Mouse (Mus musculus) Patski (cell line): Measurements from ENCODE around the gene Setd6. TPM values are rescaled to one million over a fixed set of nuclear protein-coding genes. Genes with fewer than 3 reads are reported as not detected.

Experiments
- ATAC-seq: fragments of 100-300 bp; one replicate; pipeline ENCODE4 v1.8.0; 2021
- CTCF ChIA-PET: fragments of 350-600 bp; sonication (Branson Sonifier 250); formaldehyde crosslinking; loops from one replicate; lab custom pipeline; 2022; ENCODE audit warnings: inconsistent platforms; lab: Charles Lee
- POLR2A ChIA-PET: fragments of 350-600 bp; sonication (Branson Sonifier 250); formaldehyde crosslinking; loops from one replicate; lab custom pipeline; 2022; ENCODE audit warnings: antibody characterized with exemption, inconsistent platforms; lab: Charles Lee
- DNase-seq: peaks from one replicate; pipeline ENCODE4 v3.0.0-alpha.2; 2011; ENCODE audit warnings: low read depth, low spot score
- H3K27me3 ChIP-seq: fragments of 371-371 bp; one replicate; pipeline ENCODE4 v1.5.1; 2021
- CTCF ChIP-seq: fragments of 100-300 bp; IDR thresholded peaks from one replicate; pipeline ENCODE4 v1.5.1; 2021
- in situ Hi-C: fragments of 300-500 bp; cut with MboI; formaldehyde crosslinking; loops from 3 replicates; pipeline ENCODE4 v1.11.1; 2018; ENCODE audit warnings: low pct_unique_long_range_greater_than_20kb, mixed read lengths
- polyA plus RNA-seq: library from polyadenylated mRNA; unstranded; gene quantifications from one replicate; pipeline ENCODE4 v1.2.3, GENCODE M21; 2021

Gene Setd6
- polyA plus RNA-seq, 1 experiment from 2014 or later = 36.3 TPM

DNA sequence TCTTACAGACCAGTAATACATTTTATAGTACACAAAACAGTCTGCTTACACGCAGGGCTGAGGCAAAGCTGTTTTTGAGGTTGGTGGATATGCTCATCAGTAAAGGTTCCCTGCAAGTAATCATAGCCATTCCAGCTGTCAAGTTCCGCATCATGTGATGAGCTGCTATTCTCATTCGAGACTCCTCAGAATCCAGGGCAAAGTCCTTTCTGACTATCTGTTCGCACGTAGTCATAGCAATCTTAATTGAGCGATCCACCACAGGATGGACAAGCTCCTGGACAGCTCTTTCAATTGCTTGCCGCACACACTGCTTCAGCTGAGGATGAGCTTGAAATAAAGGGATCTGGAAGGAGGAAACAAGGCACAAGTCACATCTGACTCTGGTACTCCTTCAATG is 26.1 kb downstream of the Setd6 start:
- no peak for TF ChIP-seq CTCF
- ATAC-seq (no peak), DNase-seq (no peak)
- H3K27me3 ChIP-seq = no peaks in the 10 kb centered on the region
- ChIA-PET POLR2A (no interaction called here), CTCF (interaction anchor here (0.8 to 1.9 kb wide), 3 partner anchors 23 to 173 kb away, joined by 3 to 5 read pairs (median 5); no protein-coding TSS in a partner anchor)
- in situ Hi-C loops = no loop called here

DNA sequence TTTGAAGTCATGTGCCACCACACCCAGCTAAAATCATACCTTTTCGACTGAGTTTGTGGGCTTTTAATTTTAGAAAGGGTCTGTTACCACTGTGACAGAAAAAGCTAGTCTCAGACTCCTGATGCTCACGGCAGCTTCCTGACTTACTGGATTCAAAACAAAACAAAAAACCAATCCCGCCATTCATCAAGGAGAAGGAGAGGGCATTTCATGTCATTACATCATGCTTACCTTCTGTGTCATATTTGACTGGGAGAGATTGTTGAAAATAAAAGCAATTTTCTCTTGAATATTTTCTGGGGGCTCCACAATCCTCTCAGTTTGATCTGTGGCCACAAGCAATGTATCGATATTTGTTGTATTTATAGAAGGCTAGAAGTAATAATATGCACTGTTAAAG is 32.3 kb downstream of the Setd6 start:
- DNase-seq (no peak), ATAC-seq (no peak)
- in situ Hi-C loops = no loop called here
- H3K27me3 ChIP-seq = no peaks in the 10 kb centered on the region
- no peak for TF ChIP-seq CTCF
- ChIA-PET CTCF (interaction anchor here (1.5 to 2.8 kb wide), 4 partner anchors 10 to 17 kb away, joined by 4 to 18 read pairs (median 6); no protein-coding TSS in a partner anchor), POLR2A (no interaction called here)

DNA sequence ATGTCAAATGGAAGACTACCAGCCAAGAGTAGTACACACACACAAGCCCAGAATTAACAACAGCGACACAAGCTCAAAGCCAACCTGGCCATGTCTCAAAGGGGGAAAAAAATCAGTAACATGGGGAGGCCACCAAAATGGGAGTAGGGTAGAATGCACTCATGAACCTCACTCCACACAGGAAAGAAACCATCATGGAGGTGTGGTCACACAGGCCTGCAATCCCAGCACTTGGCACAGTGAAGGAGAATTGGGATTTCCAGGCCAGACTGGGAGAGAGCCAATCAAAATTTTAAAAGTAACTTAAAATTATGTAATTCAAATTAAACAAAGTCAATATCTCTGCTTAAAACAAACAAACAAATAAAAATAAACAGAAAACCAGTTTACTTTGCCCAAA is 36.2 kb downstream of the Setd6 start:
- ChIA-PET CTCF (no interaction called here), POLR2A (no interaction called here)
- TF ChIP-seq CTCF = no peak
- H3K27me3 ChIP-seq = no peaks in the 10 kb centered on the region
- in situ Hi-C loops = no loop called here
- DNase-seq (no peak), ATAC-seq (no peak)

DNA sequence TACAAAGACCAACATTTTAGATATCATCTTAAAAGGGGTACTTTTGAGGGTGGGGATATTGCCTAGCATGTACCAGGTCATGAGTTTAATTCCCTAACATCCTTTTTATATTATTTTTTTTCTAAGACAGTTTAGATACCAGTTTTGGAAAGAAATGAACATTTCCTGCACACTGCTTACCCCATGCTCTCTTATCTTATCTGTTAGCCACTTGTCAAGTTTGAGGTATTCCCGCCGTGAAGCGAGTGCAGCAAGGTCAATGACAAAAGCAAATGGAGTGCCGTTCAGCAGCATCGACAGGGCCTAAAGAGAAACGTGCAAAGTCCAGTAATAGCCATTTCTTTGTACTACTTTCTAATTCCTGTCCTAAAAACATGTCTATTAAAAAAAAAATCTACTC is 44.6 kb downstream of the Setd6 start:
- CTCF ChIA-PET = no interaction called here
- TF ChIP-seq CTCF = no peak
- in situ Hi-C loops = no loop called here
- ATAC-seq = no peak
- POLR2A ChIA-PET = no interaction called here
- H3K27me3 ChIP-seq = no peaks in the 10 kb centered on the region
- no peak for DNase-seq

DNA sequence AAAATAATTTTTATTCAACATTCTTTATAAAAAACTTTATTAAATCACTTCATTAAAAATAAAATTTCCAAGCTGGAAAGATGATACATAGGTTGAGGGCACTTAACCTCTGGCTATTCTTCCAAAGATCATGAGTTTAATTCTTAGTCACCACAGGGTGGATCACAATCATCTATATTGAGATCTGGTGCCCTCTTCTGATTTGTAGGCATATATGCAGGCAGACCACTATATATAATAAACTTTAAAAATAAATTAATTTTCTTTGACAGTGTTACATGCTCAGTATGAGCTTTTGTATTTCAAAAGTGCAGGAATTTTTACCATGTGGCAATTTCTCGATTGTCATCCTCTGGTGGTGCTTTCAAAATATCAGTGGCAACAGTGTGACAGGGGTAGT is 48.5 kb downstream of the Setd6 start:
- CTCF ChIA-PET = interaction anchor here (1.1 to 1.9 kb wide), 4 partner anchors 11 to 33 kb away, joined by 3 to 4 read pairs (median 4); no protein-coding TSS in a partner anchor

More for the DNA sequence above, 48.5 kb downstream of the Setd6 start:
- POLR2A ChIA-PET = no interaction called here
- TF ChIP-seq CTCF = no peak
- ATAC-seq = no peak
- DNase-seq = no peak
- in situ Hi-C loops = no loop called here
- H3K27me3 ChIP-seq = no peaks in the 10 kb centered on the region

Other genes starting within 250 kb of the Setd6 start
- 87.3 TPM for gene Csnk2a2, start 225.8 kb upstream of the Setd6 start, polyA plus RNA-seq
- gene Ccdc113, start 181.8 kb upstream of the Setd6 start, polyA plus RNA-seq = 1.0 TPM
- not detected for gene Prss54, start 139.5 kb upstream of the Setd6 start, polyA plus RNA-seq
- gene Gins3, start 82.4 kb upstream of the Setd6 start, polyA plus RNA-seq = 5.8 TPM
- gene Ndrg4, start 38.9 kb upstream of the Setd6 start, polyA plus RNA-seq = 26.6 TPM
- 115 TPM for gene Cnot1, start 91.6 kb downstream of the Setd6 start, polyA plus RNA-seq
- gene Sap18b, start 109.5 kb downstream of the Setd6 start, polyA plus RNA-seq = 196 TPM
- 29.1 TPM for gene Slc38a7, start 137.7 kb downstream of the Setd6 start, polyA plus RNA-seq
- 371 TPM for gene Got2, start 172.7 kb downstream of the Setd6 start, polyA plus RNA-seq